Mouse (Mus musculus) layer of hippocampus, adult 11-12 months (tissue): Measurements from ENCODE around the gene Morc1.

Source experiments
- DNase-seq: peaks from one replicate; pipeline ENCODE4 v3.0.0; 2022; ENCODE audit warnings: low spot score

Gene Morc1

GRCm38 (mm10) chr16:48431027-48431426, at the start of gene Morc1:
Gene Morc1 (plus strand): TSS chr16:48431237.
- DNase-seq: no peak

- DNase-seq: no peak
Measured at GRCm38 (mm10) chr16:48383582-48384257, 47.3 kb upstream of the Morc1 start.

GRCm38 (mm10) chr16:48386982-48387381, 44.1 kb upstream of the Morc1 start:
- peak; percentile 61 for DNase-seq

- no peak for DNase-seq
Measured at GRCm38 (mm10) chr16:48395278-48395677, 35.8 kb upstream of the Morc1 start.

GRCm38 (mm10) chr16:48402963-48403362, 28.1 kb upstream of the Morc1 start:
- no peak for DNase-seq

GRCm38 (mm10) chr16:48403423-48403822, 27.6 kb upstream of the Morc1 start:
- DNase-seq: no peak

GRCm38 (mm10) chr16:48404009-48404408, 27.0 kb upstream of the Morc1 start:
- DNase-seq: no peak

GRCm38 (mm10) chr16:48405674-48406403, 25.2 kb upstream of the Morc1 start:
- no peak for DNase-seq

- DNase-seq: no peak
Measured at GRCm38 (mm10) chr16:48409580-48409979, 21.5 kb upstream of the Morc1 start.

GRCm38 (mm10) chr16:48410125-48410524, 20.9 kb upstream of the Morc1 start:
- no peak for DNase-seq

GRCm38 (mm10) chr16:48412246-48412645, 18.8 kb upstream of the Morc1 start, which contains the start of gene Gm5485:
Gene Gm5485 (minus strand): TSS chr16:48412416.
- no peak for DNase-seq

GRCm38 (mm10) chr16:48418557-48418956, 12.5 kb upstream of the Morc1 start:
- no peak for DNase-seq

GRCm38 (mm10) chr16:48419035-48419434, 12.0 kb upstream of the Morc1 start:
- DNase-seq: no peak

- DNase-seq: no peak
Measured at GRCm38 (mm10) chr16:48422501-48422900, 8.5 kb upstream of the Morc1 start.

GRCm38 (mm10) chr16:48424069-48424468, 7.0 kb upstream of the Morc1 start:
- DNase-seq: no peak

GRCm38 (mm10) chr16:48429427-48429826, 1.6 kb upstream of the Morc1 start:
- no peak for DNase-seq

- no peak for DNase-seq
Measured at GRCm38 (mm10) chr16:48435454-48435853, 4.4 kb downstream of the Morc1 start.

GRCm38 (mm10) chr16:48437476-48437875, 6.4 kb downstream of the Morc1 start:
- no peak for DNase-seq

GRCm38 (mm10) chr16:48444589-48444988, 13.6 kb downstream of the Morc1 start:
- no peak for DNase-seq

GRCm38 (mm10) chr16:48446161-48446925, 15.3 kb downstream of the Morc1 start:
- no peak for DNase-seq

GRCm38 (mm10) chr16:48453264-48453663, 22.2 kb downstream of the Morc1 start:
- no peak for DNase-seq

- DNase-seq: no peak
Measured at GRCm38 (mm10) chr16:48473396-48473795, 42.4 kb downstream of the Morc1 start.
